Mouse (Mus musculus) hindbrain, embryonic 16.5 days (tissue): ENCODE measurements around the gene Bpi. TPM values are rescaled to one million over a fixed set of nuclear protein-coding genes. Genes with fewer than 3 reads are reported as not detected.

Experiments used
- ATAC-seq: fragments of 200-750 bp; cut with Nextera tagmentation; 2 replicates; pipeline ENCODE4 v1.8.0; 2017; ENCODE audit warnings: moderate TSS enrichment, moderate library complexity
- H3K27ac ChIP-seq: fragments of 300-500 bp; sonication (generic); 2 replicates; pipeline ENCODE4 v1.5.1; 2014; ENCODE audit warnings: low read depth, mild to moderate bottlenecking, control low read depth, low read length, moderate library complexity
- H3K27me3 ChIP-seq: fragments of 300-500 bp; sonication (generic); replicated peaks from 2 replicates; pipeline ENCODE4 v1.6.1; 2014; ENCODE audit warnings: low read length; ENCODE audit not compliant: control insufficient read depth, insufficient read depth
- H3K36me3 ChIP-seq: fragments of 300-500 bp; sonication (generic); 2 replicates; pipeline ENCODE4 v1.6.1; 2014; ENCODE audit warnings: mild to moderate bottlenecking, low read length, moderate library complexity, mixed read lengths; ENCODE audit not compliant: control insufficient read depth, insufficient read depth
- H3K4me1 ChIP-seq: fragments of 300-500 bp; sonication (generic); 2 replicates; pipeline ENCODE4 v1.6.1; 2014; ENCODE audit warnings: low read depth, low read length; ENCODE audit not compliant: control insufficient read depth, insufficient read depth
- H3K4me2 ChIP-seq: fragments of 300-500 bp; sonication (generic); 2 replicates; pipeline ENCODE4 v1.6.1; 2014; ENCODE audit warnings: mild to moderate bottlenecking, low read length, control low read depth, moderate library complexity
- H3K4me3 ChIP-seq: fragments of 300-500 bp; sonication (generic); 2 replicates; pipeline ENCODE4 v1.5.1; 2014; ENCODE audit warnings: mild to moderate bottlenecking, low read length, control low read depth, moderate library complexity
- H3K9ac ChIP-seq: fragments of 300-500 bp; sonication (generic); 2 replicates; pipeline ENCODE4 v1.6.1; 2014; ENCODE audit warnings: low read depth, mild to moderate bottlenecking, control low read depth, low read length, moderate library complexity
- H3K9me3 ChIP-seq: fragments of 300-500 bp; sonication (generic); 2 replicates; pipeline ENCODE4 v1.6.1; 2014; ENCODE audit warnings: mild to moderate bottlenecking, low read length, moderate library complexity; ENCODE audit not compliant: control insufficient read depth
- WGBS: fragments of 180-500 bp; shearing (Covaris S2); extraction: QIAGEN DNeasy Blood & Tissue Kit; methylation state at CpG from one replicate; pipeline ENCODE4 v1.1.7; 2014; 5-methylcytosine and 5-hydroxymethylcytosine counted together
- polyA plus RNA-seq: library from polyadenylated mRNA; unstranded; fragments of >200 nt; fragmentation: Nextera tagmentation; extraction: Ambion mirVana; gene quantifications from 2 replicates; pipeline ENCODE4 v1.2.1, GENCODE M21; 2015

Gene Bpi
- polyA plus RNA-seq, 1 experiment from 2014 or later, result not detected

- WGBS, result 72% methylated on average over 7 of the region's 7 CpGs
- Histone ChIP-seq H3K9me3 (no peaks in the 10 kb centered on the region), H3K4me1 (no peaks in the 10 kb centered on the region), H3K4me2 (no peak overlapping the region), H3K27me3 (no peaks in the 10 kb centered on the region), H3K9ac (no peak overlapping the region), H3K36me3 (no peaks in the 10 kb centered on the region), H3K27ac (no peak overlapping the region), H3K4me3 (no peak overlapping the region)
- ATAC-seq, result no peak
Observed at GRCm38 (mm10) chr2:158248318-158248717, 9.6 kb upstream of the Bpi start.

- H3K4me3 ChIP-seq, result no peak overlapping the region
- no peaks in the 10 kb centered on the region for H3K36me3 ChIP-seq
- H3K9me3 ChIP-seq, result no peaks in the 10 kb centered on the region
- no peak for ATAC-seq
- WGBS, result 82% methylated on average over 4 of the region's 4 CpGs
- H3K9ac ChIP-seq, result no peak overlapping the region
- no peaks in the 10 kb centered on the region for H3K4me1 ChIP-seq
- H3K27ac ChIP-seq, result no peak overlapping the region
- no peaks in the 10 kb centered on the region for H3K27me3 ChIP-seq
- no peak overlapping the region for H3K4me2 ChIP-seq
Observed at GRCm38 (mm10) chr2:158250558-158250957, 7.3 kb upstream of the Bpi start.

- Histone ChIP-seq H3K4me1 (no peaks in the 10 kb centered on the region), H3K36me3 (no peaks in the 10 kb centered on the region), H3K9me3 (no peaks in the 10 kb centered on the region), H3K4me2 (no peak overlapping the region), H3K27ac (no peak overlapping the region), H3K9ac (no peak overlapping the region), H3K4me3 (no peak overlapping the region), H3K27me3 (no peaks in the 10 kb centered on the region)
- ATAC-seq, result no peak
- 65% methylated on average over 5 of the region's 5 CpGs for WGBS
Observed at GRCm38 (mm10) chr2:158253806-158254205, 4.1 kb upstream of the Bpi start.

- H3K27ac ChIP-seq, result no peak overlapping the region
- no peaks in the 10 kb centered on the region for H3K9me3 ChIP-seq
- WGBS, result 24% methylated on average over 5 of the region's 5 CpGs
- no peak for ATAC-seq
- H3K4me3 ChIP-seq, result no peak overlapping the region
- no peaks in the 10 kb centered on the region for H3K27me3 ChIP-seq
- H3K9ac ChIP-seq, result no peak overlapping the region
- H3K4me1 ChIP-seq, result no peaks in the 10 kb centered on the region
- no peak overlapping the region for H3K4me2 ChIP-seq
- no peaks in the 10 kb centered on the region for H3K36me3 ChIP-seq
Observed at GRCm38 (mm10) chr2:158256894-158257293, 1.0 kb upstream of the Bpi start.

GRCm38 (mm10) chr2:158258781-158259180 is 887 bp downstream of the Bpi start:
- no peaks in the 10 kb centered on the region for H3K9me3 ChIP-seq
- WGBS, result 22% methylated on average over 12 of the region's 12 CpGs
- no peaks in the 10 kb centered on the region for H3K36me3 ChIP-seq
- ATAC-seq, result 0 out of 2 replicates have a peak, but pooled peaks have one; percentile 54
- H3K9ac ChIP-seq, result no peak overlapping the region
- H3K4me2 ChIP-seq, result no peak overlapping the region
- H3K27me3 ChIP-seq, result no peaks in the 10 kb centered on the region
- H3K4me3 ChIP-seq, result no peak overlapping the region
- H3K4me1 ChIP-seq, result no peaks in the 10 kb centered on the region
- no peak overlapping the region for H3K27ac ChIP-seq

- H3K4me2 ChIP-seq, result no peak overlapping the region
- WGBS, result 60% methylated on average over 8 of the region's 8 CpGs
- no peak for ATAC-seq
- no peak overlapping the region for H3K4me3 ChIP-seq
- H3K27me3 ChIP-seq, result no peaks in the 10 kb centered on the region
- no peaks in the 10 kb centered on the region for H3K36me3 ChIP-seq
- no peaks in the 10 kb centered on the region for H3K9me3 ChIP-seq
- H3K27ac ChIP-seq, result no peak overlapping the region
- no peak overlapping the region for H3K9ac ChIP-seq
- H3K4me1 ChIP-seq, result no peaks in the 10 kb centered on the region
Observed at GRCm38 (mm10) chr2:158259498-158259897, 1.6 kb downstream of the Bpi start.

- no peak overlapping the region for H3K4me3 ChIP-seq
- 76% methylated on average over 3 of the region's 3 CpGs for WGBS
- H3K9ac ChIP-seq, result no peak overlapping the region
- H3K27ac ChIP-seq, result no peak overlapping the region
- no peaks in the 10 kb centered on the region for H3K4me1 ChIP-seq
- no peak for ATAC-seq
- no peaks in the 10 kb centered on the region for H3K27me3 ChIP-seq
- H3K4me2 ChIP-seq, result no peak overlapping the region
- no peaks in the 10 kb centered on the region for H3K9me3 ChIP-seq
- no peaks in the 10 kb centered on the region for H3K36me3 ChIP-seq
Observed at GRCm38 (mm10) chr2:158264877-158265276, 7.0 kb downstream of the Bpi start.

- Histone ChIP-seq H3K9me3 (no peaks in the 10 kb centered on the region), H3K4me1 (no peaks in the 10 kb centered on the region), H3K4me2 (no peak overlapping the region), H3K9ac (no peak overlapping the region), H3K27ac (no peak overlapping the region), H3K36me3 (no peaks in the 10 kb centered on the region), H3K27me3 (no peaks in the 10 kb centered on the region), H3K4me3 (no peak overlapping the region)
- WGBS, result 81% methylated on average over 8 of the region's 8 CpGs
- no peak for ATAC-seq
Observed at GRCm38 (mm10) chr2:158270017-158270416, 12.1 kb downstream of the Bpi start.

- no peak for ATAC-seq
- WGBS, result 10% methylated on average over 2 of the region's 2 CpGs
Observed at GRCm38 (mm10) chr2:158273646-158274045, 15.8 kb downstream of the Bpi start.

GRCm38 (mm10) chr2:158275349-158275748 is 17.5 kb downstream of the Bpi start:
- H3K4me2 ChIP-seq, result no peak overlapping the region
- H3K36me3 ChIP-seq, result no peaks in the 10 kb centered on the region
- no peak overlapping the region for H3K27ac ChIP-seq
- H3K27me3 ChIP-seq, result no peaks in the 10 kb centered on the region
- H3K9ac ChIP-seq, result no peak overlapping the region
- no peaks in the 10 kb centered on the region for H3K4me1 ChIP-seq
- no peak overlapping the region for H3K4me3 ChIP-seq
- ATAC-seq, result no peak
- H3K9me3 ChIP-seq, result no peaks in the 10 kb centered on the region
- 96% methylated on average over 3 of the region's 3 CpGs for WGBS

More at GRCm38 (mm10) chr2:158273646-158274045, 15.8 kb downstream of the Bpi start:
- Histone ChIP-seq H3K9ac (no peak overlapping the region), H3K4me2 (no peak overlapping the region), H3K36me3 (no peaks in the 10 kb centered on the region), H3K27ac (no peak overlapping the region), H3K27me3 (no peaks in the 10 kb centered on the region), H3K4me3 (no peak overlapping the region), H3K4me1 (no peaks in the 10 kb centered on the region), H3K9me3 (no peaks in the 10 kb centered on the region)
